Mouse (Mus musculus) c-Kit-positive CD71-negative TER-119-negative erythroid progenitor cells, embryonic 14.5 days (primary cell): Measurements from ENCODE around the gene Itpr1.

Experiments
- DNase-seq: peaks from one replicate; pipeline ENCODE4 v3.0.0-alpha.2; 2013; ENCODE audit warnings: low read depth

Itpr1 gene

GRCm38 (mm10) chr6:108517241-108517981, 304.5 kb downstream of the Itpr1 start:
- DNase-seq, result no peak

DNA sequence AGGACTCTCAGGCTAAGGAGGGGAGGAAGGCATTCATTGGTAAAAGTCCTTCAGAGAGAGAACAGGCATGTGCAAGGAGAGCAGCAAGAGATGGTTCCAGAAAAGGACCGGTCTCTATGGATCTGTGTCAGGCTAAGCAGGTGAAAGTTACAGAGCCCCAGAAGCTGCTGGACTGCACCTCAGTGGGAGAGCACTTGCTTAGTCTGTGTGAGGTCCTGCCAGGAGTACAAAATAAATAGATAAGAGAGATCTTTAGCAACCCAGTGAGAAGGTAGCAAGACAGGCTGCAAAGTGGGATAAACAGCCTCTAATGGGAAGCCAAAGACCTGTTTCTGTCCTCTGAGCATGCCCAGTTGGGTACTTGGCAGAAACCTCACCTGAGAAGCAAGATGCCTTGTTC, 305.1 kb downstream of the Itpr1 start:
- DNase-seq, result no peak

GRCm38 (mm10) chr6:108518552-108518951, 305.7 kb downstream of the Itpr1 start:
- no peak for DNase-seq

- DNase-seq, result no peak
Measured at GRCm38 (mm10) chr6:108519327-108519726, 306.4 kb downstream of the Itpr1 start.

DNA sequence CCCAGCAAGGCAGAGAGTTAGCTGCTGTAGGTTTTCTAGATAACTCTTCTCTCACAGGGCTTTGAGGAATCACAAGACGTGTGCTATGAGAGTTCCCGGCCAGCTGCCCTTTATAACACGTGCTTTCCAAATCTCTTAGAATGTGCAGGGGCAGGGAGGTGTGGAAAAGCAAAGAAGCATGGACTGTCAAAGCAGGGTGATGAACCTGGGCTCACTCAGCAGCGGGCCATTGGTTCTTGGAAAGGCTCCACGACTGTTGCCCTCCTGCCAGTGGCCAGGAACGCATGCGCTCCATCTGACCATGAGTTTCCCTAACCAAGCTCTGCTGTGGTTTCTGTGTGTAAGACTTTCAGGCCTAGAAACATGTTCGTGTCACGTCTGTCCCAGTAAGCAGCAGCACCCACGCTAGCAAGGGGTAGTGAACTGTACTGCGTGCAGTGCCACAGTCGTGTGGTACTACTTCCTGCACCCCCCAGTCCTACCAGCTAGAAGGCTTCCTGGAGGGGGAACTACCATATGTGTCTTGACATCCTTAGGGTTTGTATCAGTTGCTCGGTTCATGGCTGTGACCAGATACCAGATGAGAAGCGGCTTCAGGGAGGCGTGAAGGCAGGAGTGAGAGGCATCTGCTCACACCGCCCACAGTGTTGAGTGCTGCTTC, 311.2 kb downstream of the Itpr1 start:
- no peak for DNase-seq

DNA sequence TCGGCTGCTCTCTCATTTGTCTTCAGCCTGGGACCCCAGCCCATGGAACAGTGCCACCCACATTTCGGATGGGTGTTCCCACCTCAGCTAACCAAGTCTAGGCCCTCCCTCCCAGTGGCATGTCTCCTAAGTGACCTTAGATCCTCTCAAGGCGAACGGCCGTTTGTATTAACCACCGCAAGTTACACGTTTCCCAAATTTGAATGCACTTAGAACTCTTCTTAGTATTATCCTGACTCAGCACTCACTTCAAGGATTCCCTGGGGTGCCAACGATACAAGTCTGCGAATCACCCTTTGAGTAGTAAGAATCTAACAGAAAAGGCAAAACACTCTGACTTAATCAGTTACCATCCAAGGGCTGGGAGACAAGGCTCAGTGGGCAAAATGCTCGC, 311.7 kb downstream of the Itpr1 start:
- DNase-seq, result no peak

GRCm38 (mm10) chr6:108527560-108527959, 314.7 kb downstream of the Itpr1 start:
- no peak for DNase-seq

DNA sequence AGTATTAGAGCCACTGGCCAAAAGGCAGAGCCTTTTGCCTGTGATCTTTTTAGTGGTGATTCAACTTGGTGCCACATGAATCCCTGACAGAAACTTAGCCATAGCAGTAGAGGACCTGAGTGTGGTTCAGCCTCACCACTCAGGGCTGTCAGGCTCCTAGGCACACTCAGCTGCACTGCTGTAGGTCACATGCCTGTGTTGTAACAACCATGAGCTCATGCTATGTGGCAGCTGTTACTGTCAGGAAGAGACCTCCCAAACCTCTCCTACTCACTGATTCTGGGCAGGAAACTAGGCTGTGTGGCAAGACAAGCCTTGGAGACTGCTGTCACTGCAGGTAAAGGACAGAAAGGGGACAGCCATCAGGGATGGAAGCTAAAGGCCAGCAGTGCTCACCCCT, 315.1 kb downstream of the Itpr1 start:
- no peak for DNase-seq

DNA sequence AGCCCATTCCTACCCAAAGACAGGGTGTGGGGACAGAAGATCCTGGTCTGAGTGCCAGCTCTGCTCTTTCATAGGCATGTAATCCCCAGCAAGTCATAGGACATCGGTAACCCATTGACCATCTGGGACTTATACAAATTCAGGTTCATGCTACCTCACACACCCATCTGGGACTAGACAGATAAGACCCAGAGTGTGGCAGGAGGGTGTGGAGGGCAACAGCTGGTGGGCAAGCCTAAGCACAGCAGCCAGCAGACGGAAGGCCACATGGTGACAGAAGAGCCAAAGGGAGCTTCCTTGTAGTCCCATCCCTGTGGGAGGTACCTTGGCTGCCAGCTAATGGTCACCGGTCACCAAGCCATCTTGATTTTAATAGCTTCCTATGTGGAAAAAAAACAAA, 316.3 kb downstream of the Itpr1 start:
- no peak for DNase-seq

DNA sequence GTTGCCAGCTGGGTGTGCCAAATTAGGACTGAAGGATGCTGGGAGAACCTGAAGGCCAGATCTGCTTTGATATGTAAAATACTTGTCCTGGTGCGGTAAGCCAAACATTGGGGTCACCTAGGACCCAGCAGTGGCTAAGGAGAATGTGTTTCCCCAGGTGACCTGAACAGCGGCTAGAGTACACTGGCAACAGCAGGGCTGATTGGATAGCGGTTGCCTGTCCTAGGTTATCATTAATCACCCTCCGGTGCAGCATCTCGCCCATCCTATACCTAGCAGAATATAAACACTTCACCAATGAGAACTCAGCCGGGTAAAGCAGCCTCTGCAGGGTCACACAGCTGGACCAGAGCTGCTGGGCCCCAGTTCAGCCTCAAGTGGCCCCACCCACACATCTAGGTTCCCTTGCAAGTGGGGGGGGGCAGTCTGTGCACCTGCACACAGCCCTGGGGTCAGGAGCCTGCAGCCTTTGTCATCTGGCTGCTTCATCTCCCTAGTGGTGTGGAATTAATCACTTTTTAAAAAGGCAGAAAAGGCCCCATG, 318.0 kb downstream of the Itpr1 start:
- no peak for DNase-seq

DNA sequence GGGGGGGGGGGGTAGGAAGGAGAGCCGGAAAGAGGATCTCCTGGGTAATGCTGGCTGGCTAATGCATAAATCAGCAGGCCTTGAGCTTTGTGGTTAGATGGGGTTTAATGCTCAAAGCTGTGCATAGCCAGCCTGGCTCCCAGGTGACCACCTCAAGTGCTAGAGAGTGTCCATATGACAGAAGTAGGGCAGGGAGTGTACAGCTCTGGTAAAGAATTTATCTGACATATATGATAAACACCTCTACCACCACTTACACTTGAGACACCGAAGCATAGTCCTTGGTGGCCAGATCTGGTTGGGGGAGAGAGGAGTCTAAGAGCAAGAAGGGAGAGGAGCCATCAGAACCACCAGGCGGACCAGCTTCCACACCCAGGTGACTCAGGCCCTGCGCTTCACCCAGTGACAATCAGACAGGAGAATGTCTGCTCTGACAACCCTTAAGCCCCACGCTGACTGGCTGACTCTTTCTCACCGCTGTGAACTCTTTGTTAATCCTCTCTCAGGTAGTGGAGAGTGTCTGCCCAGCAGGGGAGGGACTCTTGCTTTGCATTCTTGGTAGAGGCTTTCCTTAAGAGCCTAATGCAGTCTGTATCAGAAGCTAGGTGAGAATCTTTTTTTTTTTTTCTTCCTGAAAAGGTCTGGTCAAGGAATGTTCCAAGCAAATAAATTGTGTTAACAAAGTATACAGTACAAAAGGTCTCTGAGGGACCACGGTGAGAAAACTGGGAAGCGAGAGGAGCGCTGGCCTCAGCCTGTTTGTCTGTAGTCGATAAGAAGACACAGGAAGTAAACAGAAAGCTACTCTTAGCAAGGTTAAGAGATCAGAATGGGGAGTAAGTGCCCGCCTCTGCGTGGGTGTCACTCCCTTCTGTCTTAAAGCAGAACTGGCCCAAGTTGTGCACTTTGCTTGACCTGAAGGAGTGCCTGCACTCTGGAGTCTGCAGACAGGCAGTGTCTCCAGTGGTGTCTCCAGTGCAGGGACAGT, 318.7 kb downstream of the Itpr1 start:
- DNase-seq, result no peak

DNA sequence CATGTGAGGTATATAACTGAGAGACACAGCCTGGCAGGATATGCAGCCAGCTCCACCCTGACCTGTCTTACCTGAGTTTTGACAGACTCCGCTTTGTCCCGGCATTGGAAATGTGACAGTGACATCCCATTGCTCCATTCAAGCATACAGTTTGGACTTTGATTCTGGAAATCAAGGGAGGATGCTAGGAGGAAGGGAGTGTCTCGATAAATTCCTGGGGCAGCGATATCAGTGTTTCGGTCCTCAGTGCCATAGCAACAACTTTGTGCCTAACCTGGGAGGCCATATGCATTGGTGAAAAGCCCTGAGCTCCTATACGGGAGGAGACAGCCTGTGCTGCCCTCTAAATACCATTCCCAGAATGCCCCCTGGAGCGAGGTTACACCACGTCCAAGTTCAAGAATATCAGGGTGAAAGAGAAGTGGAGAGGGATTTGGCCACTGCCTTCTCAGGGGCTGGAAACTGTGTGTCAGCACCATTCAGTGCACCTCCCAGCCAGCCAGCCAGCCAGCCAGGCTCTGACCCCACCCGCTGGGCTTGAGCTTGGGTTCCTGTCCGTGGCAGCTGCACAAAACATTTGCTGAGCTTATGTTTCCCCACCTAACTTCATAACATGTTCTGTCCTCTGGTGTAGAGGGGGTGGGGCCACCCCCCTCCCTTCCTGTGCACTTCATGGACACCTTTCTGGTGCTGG, 319.7 kb downstream of the Itpr1 start:
- DNase-seq, result no peak

DNA sequence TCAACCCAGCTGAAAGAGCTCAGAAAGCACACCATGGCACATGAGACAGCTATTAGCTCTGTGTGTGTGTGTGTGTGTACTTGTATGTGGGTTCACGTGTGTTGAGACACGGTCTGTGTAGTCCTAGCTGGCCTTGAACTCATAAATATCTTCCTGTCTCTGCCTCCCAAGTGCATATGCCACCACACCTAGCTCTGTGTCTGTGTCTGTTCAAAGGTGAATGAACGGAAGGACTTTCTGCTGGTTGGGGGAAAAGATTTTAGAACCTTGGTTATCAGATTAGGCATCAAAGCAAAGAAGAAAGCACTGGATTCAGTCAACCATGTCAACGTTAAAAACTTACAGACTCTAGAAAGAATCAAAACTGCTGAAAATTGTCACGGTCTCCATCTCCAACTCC, 321.2 kb downstream of the Itpr1 start:
- no peak for DNase-seq

DNA sequence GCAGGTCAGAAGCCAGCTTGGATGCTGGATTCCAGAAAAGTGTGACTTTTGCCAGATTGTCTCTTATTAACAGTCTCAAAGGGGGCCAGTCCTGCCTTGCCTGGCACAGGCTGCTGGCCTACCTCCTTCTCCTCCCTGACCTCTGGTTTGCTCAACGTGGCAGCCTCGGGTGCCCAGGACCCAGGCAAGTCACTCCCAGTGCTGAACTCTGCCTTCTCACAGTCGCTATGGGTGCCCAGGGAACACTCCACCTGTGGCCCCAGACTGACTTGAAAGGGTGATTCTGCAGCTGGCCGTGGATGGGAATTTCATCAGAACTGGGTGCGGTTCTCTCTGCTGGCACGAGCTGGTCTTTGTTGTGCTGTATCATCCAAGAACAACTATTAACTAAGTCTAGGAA, 321.7 kb downstream of the Itpr1 start:
- no peak for DNase-seq

GRCm38 (mm10) chr6:108535309-108535708, 322.4 kb downstream of the Itpr1 start:
- no peak for DNase-seq

DNA sequence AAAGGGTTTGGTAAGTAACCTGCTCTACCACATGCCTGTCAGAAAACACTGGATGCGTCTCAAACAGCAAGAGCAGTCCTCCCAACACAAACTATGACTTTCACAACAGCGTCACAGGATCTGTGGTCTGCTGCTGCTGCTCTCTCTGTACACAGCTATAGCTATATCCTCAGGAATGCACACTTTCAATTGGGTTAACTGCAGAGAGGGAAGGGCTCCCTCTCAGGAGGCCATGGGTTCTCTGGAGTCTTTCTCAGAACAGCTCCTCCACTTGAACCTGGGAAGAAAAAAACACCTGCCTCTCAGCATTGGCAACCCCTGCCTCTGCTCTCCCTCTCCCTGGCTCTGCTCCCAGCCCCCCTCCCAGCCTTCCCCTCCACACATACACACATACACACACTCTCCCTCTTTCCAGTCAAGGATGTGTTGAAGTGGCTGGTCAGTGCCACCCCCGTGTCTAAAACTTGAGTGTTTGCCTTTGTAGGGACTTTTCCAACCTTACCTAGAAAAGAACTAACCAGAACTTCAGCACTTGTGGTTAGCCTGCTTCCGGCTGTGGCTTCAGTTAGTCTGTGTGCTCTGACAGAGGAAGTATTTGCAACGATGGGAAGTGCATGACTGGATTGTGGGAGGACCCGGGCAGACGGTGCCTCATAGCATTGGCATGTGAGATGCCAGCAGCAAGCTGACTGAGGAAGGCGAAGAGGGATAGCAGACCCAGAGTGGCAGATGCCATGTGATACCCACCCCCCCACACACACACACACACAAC, 323.8 kb downstream of the Itpr1 start:
- DNase-seq, result peak; percentile 61

DNA sequence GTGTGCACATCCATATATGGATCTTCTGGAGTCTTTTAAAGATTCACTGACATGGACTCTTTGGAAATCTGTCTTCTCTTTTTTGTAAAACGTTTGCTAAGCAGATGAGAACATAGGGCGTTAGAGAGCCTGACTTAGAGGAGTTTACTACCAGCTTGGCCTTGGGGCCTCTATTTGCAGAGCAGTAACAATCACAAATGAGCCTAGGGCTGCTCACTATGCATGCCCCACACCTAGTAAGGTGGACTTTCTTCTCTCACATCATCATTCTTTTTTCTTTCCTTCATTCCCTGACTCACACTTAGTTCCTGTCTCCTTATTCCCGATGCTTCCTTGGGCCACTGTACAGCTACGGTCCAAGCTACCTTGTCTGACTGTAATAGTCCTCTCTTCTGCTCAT, 325.5 kb downstream of the Itpr1 start:
- DNase-seq, result no peak

DNA sequence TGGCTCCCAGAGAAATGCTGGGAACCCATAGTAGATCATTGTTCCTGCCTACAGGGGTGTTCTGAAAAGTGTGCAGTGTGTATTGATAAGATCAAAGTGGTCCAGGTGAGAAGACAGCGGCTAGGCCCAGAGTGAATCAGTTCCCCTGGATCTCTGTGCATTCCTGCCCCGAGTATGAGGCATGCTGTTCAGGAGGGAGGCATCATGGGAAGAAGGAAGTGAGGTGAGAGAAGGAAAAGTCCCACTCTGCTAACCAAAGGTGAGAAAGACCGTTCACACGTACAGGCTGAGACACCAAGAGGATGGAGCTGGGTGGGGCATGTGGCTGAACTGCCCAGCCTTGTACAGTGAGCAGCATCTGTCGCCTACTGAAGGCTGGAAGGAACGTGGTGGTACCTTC, 327.5 kb downstream of the Itpr1 start:
- no peak for DNase-seq

GRCm38 (mm10) chr6:108544917-108545316, 332.0 kb downstream of the Itpr1 start:
- DNase-seq, result no peak

- no peak for DNase-seq
Measured at GRCm38 (mm10) chr6:108545464-108545863, 332.6 kb downstream of the Itpr1 start.

DNA sequence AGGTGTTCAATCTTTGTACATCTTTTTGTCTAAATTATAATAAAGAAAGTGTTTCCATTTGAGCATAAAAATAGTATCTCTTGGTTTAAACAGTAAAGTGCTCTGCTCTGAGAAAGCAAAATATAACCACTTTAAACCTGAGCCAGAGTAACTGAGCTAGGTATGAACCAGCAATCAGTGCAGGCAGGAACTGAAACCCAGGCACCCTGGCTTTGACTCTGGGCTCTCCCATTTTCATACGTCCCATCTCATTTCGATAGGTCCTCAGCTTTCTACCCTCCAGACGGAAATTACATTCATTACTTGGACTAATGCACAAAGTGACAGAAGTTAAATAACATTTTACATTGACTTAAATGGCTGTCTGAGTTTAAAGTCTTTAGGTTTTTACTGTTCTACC, 335.5 kb downstream of the Itpr1 start:
- DNase-seq, result no peak
